Mouse (Mus musculus) adrenal gland (tissue): ENCODE measurements around the gene Tle3.

Experiments used
- intact Hi-C: fragments of 180-260 bp; cut with DNase I; formaldehyde crosslinking; loops from one replicate; pipeline ENCODE4 v1.15.1; 2025

The Tle3 gene

GRCm38 (mm10) chr9:61392338-61392620 is 20.1 kb downstream of the Tle3 start:
- intact Hi-C loops = loop anchor here (5.0 kb wide), 1 partner anchor 80 kb away; no protein-coding TSS in a partner anchor

GRCm38 (mm10) chr9:61393161-61393560 is 21.0 kb downstream of the Tle3 start:
- intact Hi-C loops = loop anchor here (5.0 kb wide), 1 partner anchor 79 kb away; no protein-coding TSS in a partner anchor

- intact Hi-C loops = loop anchor here (5.0 kb wide), 1 partner anchor 78 kb away; no protein-coding TSS in a partner anchor
Measured at GRCm38 (mm10) chr9:61393847-61394246, 21.7 kb downstream of the Tle3 start.

GRCm38 (mm10) chr9:61395071-61395470 is 22.9 kb downstream of the Tle3 start:
- intact Hi-C loops = no loop called here

- intact Hi-C loops = no loop called here
Measured at GRCm38 (mm10) chr9:61396474-61396873, 24.3 kb downstream of the Tle3 start.

- intact Hi-C loops = no loop called here
Measured at GRCm38 (mm10) chr9:61397130-61397529, 25.0 kb downstream of the Tle3 start.

- intact Hi-C loops = no loop called here
Measured at GRCm38 (mm10) chr9:61398160-61398559, 26.0 kb downstream of the Tle3 start.

- intact Hi-C loops = loop anchor here (10.0 kb wide), 1 partner anchor 295 kb away; no protein-coding TSS in a partner anchor
Measured at GRCm38 (mm10) chr9:61400132-61400531, 28.0 kb downstream of the Tle3 start.

- intact Hi-C loops = loop anchor here (10.0 kb wide), 1 partner anchor 293 kb away; no protein-coding TSS in a partner anchor
Measured at GRCm38 (mm10) chr9:61401664-61402063, 29.5 kb downstream of the Tle3 start.

- intact Hi-C loops = loop anchor here (10.0 kb wide), 1 partner anchor 293 kb away; no protein-coding TSS in a partner anchor
Measured at GRCm38 (mm10) chr9:61402268-61402667, 30.1 kb downstream of the Tle3 start.

- intact Hi-C loops = loop anchor here (10.0 kb wide), 1 partner anchor 292 kb away; no protein-coding TSS in a partner anchor
Measured at GRCm38 (mm10) chr9:61402716-61403115, 30.6 kb downstream of the Tle3 start.

- intact Hi-C loops = loop anchor here (10.0 kb wide), 1 partner anchor 291 kb away; no protein-coding TSS in a partner anchor
Measured at GRCm38 (mm10) chr9:61403866-61404614, 31.9 kb downstream of the Tle3 start.

- intact Hi-C loops = loop anchor here (10.0 kb wide), 1 partner anchor 290 kb away; no protein-coding TSS in a partner anchor
Measured at GRCm38 (mm10) chr9:61404615-61404980, 32.4 kb downstream of the Tle3 start.

- intact Hi-C loops = loop anchor here (10.0 kb wide), 1 partner anchor 290 kb away; no protein-coding TSS in a partner anchor
Measured at GRCm38 (mm10) chr9:61404998-61405621, 32.9 kb downstream of the Tle3 start.

- intact Hi-C loops = loop anchor here (10.0 kb wide), 1 partner anchor 288 kb away; no protein-coding TSS in a partner anchor
Measured at GRCm38 (mm10) chr9:61406343-61406742, 34.2 kb downstream of the Tle3 start.

- intact Hi-C loops = loop anchor here (10.0 kb wide), 1 partner anchor 286 kb away; no protein-coding TSS in a partner anchor
Measured at GRCm38 (mm10) chr9:61409046-61409445, 36.9 kb downstream of the Tle3 start.

- intact Hi-C loops = no loop called here
Measured at GRCm38 (mm10) chr9:61413665-61414456, 41.7 kb downstream of the Tle3 start.

GRCm38 (mm10) chr9:61416571-61416970 is 44.4 kb downstream of the Tle3 start:
- intact Hi-C loops = no loop called here

GRCm38 (mm10) chr9:61421626-61422025 is 49.5 kb downstream of the Tle3 start:
- intact Hi-C loops = no loop called here

- intact Hi-C loops = no loop called here
Measured at GRCm38 (mm10) chr9:61424245-61424644, 52.1 kb downstream of the Tle3 start.

GRCm38 (mm10) chr9:61426493-61426892 is 54.3 kb downstream of the Tle3 start:
- intact Hi-C loops = no loop called here
